Mouse (Mus musculus) retina, postnatal 1 day (tissue): ENCODE measurements around the gene Stk32b.

Experiments
- DNase-seq: peaks from one replicate; pipeline ENCODE4 v3.0.0-alpha.2; 2012

Gene Stk32b

DNA sequence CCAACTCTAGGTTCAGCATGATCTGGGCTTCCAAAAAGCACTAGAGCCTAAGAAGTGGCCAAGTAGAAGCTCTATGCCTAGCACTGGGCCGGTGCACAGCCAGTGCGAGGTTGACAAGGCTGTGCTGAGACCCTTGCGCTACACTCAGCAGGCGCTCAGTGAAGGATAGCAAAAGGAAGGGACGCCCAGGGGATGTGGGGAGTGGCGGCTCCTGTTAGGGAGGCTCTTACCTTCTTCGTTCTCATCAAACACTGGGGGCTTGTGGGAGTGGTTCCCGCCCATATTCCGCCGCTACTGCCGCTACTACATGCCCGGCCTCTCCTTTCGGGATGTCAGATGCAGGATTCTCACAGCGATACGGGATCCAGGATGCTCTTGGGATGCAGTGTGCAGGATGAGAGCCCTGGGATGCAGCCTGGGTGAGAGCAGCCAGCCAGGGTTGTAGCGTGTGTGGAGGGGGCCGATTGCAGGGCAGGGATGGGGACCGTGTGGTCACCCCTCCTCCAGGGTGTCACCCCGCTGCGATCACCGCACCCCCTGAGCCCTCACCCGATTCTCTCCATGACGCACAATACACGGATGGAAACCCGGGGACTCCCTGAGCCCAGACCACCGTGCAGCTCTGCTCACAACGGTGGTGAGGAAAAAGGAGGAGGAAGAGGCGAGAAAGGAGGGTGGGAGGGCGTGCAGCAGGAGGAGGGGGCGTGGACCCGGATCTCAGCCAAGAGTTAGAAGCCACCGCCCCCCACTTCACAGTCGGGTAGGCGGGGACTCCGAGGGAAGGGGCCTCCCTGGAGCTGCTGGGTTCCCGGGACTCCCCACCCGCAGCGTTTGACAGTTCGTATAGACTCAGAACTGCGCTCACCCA is at the start of gene Stk32b:
Gene Stk32b, minus strand, starts transcription at position 667 of the 868 bp plus-strand sequence.
- DNase-seq: peak; percentile 80

DNA sequence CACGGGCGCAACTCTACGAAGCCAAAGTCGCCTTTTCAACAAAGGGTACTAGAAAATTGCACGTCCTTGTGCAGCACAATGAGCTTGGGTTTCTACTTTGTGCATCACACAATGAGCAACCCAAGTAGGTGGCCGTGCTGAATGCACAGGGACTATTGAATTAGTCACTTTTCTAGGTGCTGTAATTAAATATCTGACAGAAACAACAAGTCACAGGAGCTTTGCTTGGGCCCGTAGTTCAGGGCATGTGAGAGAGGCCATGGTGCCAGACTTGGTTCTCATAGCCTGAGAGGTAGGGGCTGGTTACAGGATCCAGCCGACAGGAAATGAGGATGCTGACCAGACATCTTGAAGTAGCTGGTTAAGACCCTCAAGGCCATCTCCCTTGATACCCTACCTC is 48.9 kb upstream of the Stk32b start:
- no peak for DNase-seq

DNA sequence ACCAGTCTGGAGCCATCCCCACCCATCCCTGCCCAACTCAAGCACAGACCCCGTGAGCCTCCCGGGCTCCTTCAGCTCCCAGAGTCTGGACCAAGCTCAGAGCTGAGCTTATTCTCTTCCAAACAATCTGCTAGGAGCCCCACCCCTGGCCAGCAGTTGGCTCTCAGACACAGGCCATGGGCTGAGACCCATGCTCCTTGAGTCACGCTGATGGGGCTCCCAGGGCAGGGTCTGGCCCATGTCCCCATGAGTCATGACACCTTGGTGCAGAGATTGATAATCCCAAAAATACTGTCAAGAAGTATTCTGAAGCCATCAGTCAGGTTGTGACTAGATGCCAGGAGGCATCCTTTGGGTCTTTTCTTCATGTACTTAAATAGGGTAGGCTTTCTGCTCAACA is 45.1 kb upstream of the Stk32b start:
- DNase-seq: no peak

DNA sequence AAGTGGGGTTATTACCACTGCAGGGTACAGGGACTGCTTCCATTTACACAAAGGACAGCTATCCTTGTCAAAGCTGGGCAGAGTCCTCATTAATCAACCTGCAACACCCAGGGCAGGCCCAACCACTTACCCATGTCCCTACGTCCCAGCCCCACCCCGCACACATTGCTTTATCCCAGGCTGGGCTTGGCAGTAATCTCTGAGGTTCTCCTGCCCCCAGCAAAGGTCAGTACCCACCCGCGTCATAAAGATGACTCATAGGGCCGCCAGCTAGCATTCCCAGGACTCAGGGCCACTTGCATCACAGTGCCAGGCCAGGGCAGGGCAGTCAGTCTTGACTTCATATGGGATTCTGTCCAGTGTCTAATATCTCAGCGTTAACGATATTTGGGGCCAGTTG is 36.4 kb upstream of the Stk32b start:
- DNase-seq: no peak

DNA sequence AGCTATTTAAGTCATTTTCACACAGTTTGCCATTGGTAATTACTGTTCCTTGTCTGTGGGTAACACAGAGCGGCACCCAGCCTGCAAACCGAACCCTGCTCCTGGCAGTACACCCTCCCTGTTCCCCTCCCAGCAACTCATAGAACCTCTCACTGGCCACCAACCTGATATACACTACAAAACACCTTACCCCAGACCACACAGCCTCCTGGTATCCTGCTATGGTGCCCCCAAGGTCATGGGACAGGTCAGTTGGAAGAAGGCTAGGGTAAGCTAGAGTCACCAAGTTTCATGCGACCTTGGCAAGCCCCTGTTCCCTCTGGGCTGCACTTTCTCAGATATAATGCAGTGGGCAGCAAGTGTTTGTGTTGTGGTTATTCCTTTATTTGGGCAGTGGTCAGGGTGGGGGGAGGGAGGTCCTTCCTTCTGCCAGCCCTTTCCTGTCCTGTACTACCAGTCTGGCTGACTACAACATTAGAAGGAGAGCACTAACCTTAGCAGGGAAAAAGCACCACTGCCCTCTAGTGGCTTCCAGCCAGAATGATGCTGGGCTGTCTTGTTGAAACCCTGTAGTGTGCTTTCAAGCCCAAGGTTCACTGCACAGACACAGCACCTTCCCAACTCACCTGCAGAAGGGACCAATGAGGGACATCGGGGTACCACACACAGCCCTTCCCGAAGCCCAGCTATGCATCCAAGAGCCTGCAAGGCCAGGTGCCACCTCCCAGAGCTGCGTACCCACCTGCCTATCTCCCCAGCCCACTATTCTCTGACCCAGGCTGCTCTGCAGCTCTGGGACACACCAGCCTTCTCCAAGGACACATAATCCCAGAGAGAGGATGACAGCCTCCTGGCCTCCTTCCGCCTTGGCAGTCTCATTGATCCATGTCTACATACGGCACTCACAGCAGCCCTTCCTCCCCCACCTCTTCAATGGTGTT is 35.3 kb upstream of the Stk32b start:
- DNase-seq: peak; percentile 80

DNA sequence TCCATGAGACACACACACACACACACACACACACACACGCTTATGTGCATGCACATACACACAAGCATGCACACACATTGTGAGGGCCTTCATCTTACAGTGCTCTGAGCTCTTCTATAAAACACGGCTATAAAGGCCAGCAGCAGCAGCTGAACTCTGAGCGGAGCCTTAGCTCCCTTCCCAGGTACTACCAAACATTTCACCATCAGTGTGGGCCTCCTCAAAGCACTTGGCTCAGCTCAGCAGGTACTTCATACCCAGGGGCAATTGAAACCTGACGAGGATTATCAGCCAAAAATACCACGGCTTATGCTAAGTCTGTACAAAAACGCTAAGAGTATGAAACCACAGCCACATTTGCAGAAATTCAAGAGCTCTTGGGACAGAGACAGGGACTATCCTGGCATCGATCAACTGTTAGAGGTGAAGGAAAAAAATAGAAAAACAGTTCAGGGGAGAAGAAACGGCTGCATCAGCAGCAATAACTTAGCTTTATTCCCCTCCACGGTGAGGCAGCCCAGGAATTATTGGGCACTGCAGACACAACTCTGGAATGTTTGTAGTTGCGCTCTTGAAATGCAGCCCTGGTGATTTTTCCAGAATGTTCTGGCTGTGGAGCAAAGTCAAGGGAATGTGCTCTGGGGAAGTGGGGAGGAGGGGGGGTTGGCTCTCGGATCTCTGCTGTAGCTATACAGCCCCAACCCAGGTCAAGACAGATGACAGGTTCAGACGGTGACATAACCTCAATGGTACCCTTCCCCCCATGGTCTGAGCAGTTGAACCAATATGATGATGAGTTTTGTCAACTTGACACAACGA is 27.1 kb upstream of the Stk32b start:
- no peak for DNase-seq

DNA sequence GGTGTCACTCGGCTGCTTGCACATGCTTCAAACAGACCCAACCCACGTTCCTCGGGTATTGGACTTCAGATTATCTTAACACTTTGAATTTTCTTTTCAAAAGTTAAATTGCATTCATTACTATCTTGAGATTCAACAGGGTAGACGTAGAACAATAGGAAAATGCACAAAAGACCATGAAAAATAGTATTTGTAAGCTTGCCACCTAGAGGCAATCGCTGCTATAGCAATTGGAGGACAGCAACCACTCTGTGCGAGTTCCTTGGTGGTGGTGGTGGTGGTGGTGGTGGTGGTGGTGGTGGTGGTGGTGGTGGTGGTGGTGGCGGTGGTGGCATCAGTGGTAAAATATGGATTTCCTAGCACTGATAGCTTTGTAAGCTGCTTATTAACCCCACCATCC is 19.2 kb upstream of the Stk32b start:
- DNase-seq: no peak

DNA sequence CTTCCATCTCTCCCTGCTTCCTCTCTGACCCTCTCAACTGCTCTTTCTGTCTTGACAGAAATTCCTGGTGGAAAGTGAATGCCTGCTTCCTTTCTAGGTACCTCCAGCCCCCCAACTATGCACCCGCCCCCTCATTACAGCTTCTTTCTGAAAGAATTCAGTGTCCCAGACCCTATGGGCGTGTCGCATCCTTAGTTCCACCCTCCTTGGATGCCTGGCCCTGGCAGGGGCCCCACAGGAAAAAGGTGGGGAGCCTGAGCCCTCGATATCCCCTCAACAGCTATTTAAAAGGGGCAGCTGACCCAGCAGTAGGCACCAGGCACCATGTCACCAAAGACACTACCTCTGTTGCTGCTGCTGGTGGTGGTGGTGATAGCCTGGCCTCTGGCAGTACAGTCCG is 18.3 kb upstream of the Stk32b start, which contains the start of gene Cytl1:
Gene Cytl1, plus strand, starts transcription at position 296 of the 400 bp plus-strand sequence.
- DNase-seq: no peak

DNA sequence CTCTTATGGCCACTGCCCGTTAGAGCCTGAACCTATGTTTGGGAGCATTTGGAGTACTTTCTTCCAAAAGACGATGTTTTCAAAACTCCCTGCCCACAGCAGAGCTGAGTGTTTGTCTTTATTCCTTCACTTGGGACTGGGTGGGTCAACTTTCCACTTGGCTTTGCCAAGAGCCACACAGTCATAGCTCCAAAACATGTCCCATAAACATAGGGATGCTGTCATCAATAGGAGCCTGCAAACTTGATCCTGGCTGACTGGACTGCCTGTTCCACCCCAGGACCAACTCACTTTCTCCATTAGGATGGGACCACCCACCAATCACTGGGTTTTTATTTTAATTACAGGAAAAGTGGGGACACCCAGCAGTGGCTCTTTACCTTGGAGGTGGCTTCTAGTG is 13.8 kb upstream of the Stk32b start:
- DNase-seq: no peak

DNA sequence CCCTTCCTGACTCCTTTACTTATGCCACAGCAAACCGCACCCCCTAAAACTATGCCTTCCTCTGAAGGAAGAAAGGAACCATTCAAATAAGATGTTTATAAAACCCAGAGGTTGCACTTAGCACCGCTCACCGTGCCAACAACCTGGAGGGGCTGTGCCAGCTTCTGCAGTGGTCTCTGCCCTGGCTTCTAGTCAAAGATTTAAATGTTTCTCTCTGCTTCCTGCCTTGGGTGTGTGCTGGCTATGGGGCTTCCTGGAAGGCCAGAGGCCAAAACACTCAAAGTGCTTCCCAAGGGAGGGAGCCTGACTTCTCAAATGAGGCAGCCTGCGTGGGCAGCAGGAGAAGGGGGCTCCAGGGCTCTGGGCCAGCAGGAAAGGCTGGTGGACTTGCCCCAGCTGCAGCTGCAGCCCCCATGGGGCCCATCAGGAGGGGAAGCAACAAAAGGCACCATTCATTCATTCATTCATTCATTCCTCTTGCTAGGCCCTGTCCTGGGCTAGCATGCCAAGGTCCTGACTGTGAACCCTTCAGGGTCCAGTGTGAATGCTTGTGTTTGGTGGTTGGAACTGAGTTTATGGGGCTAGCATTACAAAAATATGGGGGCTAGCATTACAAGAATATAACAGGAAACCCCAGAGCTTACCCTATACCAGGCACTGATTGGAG is 8.4 kb upstream of the Stk32b start:
- no peak for DNase-seq

DNA sequence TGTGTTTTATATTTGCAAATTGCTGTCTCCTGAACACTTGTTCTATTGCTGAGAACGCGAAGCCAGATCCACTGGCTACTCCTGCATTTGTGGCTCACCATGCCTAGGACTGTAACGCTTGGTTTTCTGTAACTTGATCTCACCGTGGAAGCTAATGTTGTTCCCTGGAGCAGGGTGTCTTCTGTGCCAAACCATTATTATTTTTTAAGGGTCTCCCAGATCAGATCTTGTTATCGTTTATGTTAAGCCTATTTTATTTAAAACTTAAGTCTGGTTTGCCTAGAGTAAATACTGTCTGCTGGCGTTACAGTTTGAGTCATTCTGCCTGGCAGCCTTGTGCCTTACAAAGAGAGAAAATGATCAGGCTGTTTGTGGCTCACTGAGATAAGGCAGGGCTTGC is 3.7 kb upstream of the Stk32b start:
- no peak for DNase-seq

DNA sequence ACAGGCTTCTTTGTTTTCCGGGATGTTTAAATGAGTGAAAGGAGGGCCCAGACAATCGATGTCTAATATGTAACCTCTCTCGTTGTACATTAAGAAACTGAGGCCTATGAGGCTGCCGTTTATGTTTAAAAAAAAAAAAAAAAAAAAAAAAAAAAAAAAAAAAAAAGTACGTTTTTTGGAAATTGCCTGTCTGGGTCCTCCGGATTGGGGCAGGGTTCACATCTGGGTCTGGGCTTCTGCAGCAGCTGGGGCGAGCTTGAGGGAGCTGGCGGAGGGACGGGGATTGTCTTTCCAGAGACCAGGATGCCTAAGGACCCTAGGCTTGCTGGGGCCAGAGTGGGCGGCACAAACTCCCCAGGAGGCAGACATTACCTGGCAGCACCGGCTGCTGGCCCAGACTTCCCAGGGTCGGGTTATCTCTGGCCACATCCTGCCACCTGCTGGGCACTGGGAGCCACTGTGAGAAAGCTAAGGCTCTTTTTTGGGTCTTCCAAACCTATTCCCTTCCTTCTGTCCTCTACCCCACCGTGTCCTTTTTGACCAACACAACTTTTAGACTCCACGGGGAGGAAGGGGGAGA is 503 bp upstream of the Stk32b start:
- peak; percentile 67 for DNase-seq

DNA sequence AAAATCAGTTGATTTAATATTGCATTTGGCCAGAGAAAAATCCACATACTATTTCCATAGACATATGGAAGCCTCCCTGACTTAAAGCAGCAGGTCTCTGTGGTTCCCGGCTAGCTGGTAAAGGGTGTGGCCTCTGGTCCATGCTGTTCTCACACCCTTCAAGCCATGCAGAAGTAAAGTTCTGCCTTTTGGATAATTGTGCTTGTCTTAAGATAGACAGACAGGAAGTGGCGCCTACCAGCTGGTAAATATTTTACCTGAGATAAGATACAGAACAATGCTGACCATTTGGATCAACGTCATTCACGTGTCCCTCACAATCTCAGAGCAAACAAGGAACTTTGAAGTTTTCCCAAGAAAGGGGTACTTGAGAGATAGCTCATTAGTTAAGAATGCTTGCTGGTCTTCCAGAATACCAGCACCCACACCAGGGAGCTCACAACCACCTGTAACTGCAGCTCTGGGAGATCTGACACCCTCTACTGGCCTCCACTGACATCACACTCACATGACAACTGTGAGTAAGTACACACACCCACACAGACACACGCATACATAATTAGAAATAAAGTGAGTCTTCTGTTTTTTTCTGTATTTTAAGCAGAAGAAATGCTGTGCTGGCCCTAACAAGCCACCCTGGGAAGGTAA is 7.6 kb downstream of the Stk32b start:
- no peak for DNase-seq

DNA sequence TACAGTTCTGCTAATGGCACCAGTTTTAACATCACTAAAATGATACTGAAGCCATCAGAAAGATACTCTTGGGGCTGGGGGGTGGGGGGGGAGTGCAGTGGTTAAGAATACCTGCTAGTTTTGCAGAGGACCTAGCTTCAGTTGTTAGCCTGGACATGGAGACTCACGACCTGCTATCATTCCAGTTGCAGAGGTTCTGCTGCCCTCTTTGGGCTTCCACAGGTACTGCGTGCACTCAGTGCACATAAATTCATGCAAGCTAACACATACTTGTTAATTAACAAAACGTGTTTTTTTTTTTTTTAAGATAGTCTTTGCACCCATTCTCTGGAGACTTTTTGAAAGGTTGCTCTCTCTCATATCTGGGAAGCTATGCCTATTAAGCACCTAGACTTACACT is 8.8 kb downstream of the Stk32b start:
- no peak for DNase-seq

DNA sequence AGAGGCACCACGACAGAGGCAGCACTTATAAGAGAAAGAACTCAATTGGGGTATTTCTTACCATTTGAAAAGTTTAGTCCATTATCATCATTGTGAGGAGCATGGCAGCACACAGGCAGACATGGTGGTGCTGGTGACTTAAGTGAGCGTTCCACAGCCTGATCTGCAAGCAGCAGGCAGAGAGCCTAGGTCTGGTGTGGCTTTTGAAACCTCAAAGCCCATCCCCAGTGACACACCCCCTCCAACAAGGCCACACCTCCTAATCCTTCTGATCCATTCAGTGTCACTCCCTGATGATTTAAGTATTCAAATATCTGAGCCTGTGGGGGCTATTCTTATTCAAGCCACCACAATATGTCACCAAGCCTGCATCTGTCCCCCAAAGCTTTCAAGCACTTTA is 12.0 kb downstream of the Stk32b start:
- DNase-seq: no peak

DNA sequence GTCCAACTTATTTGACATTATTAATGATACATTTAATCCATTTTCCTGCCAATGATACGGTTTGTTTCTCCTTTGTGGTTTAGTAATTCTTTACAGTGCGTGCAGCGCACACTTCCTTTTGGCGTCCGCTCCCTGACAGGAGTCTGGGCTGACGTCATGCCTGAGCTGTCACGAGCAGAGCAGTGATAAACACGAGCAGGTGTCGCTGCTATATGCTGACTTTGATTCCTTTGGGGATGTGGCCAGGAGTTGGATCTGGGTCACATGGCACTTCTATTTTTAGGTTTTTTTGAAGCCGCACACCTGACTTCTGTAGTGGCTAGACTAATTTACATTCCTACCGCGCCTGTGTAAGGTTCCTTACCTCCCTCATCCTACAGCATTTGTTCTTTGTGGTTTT is 17.2 kb downstream of the Stk32b start:
- DNase-seq: peak; percentile 21

DNA sequence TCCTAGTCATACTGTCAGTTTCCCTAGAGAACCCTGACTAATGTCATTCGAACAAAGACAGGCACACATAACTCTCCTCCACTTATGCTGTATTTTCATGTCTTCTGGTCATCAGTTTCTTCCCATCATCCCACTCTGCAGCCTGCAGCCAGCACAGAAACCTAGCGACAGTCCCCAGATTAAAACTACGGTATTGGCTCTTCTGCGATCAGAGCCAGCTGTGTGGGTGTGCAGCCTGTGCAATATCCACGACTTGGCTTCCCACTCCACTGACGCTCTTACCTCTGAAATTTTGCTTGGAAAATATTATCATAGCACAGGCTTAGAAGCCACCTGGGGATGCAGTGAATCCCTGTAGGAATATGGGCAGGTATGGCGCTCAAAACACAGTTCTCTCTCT is 19.7 kb downstream of the Stk32b start:
- no peak for DNase-seq

DNA sequence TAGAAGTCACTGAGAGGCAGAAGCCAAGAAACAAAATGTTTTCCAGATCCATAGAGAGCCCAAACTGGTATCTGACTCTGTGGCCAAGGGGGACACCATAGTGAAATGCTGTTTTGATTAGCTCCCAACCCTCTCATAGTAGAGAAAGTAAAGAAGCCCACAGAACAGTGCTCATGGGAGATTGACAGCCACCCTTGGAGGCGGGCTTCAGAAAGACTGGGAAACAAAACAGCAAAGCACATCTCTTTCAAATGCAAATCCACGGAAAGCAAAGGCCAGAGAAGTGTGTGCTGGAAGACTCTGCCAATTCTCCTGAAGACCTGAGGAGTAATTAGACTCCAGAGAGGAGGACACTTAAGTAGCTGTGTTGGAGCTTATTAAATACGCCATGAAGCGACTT is 21.2 kb downstream of the Stk32b start:
- no peak for DNase-seq

DNA sequence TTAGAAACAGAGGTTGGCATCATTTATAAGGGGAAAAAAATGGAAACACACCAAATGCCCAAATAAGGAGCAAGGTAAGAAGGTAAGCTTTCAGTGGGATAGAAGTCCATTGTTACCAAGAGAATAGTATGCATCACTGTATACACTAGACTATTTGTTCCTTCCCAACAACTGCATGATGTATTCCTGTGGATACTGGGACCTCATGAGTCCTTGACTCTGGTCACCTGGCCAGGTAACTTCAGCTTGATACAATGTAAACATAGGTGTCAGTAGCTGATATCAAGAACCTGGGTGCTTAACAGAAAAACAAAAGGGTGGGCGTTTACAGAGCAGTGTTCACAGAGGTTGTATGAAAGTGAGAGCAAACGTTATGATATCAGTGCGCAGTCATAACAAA is 24.2 kb downstream of the Stk32b start:
- DNase-seq: no peak

DNA sequence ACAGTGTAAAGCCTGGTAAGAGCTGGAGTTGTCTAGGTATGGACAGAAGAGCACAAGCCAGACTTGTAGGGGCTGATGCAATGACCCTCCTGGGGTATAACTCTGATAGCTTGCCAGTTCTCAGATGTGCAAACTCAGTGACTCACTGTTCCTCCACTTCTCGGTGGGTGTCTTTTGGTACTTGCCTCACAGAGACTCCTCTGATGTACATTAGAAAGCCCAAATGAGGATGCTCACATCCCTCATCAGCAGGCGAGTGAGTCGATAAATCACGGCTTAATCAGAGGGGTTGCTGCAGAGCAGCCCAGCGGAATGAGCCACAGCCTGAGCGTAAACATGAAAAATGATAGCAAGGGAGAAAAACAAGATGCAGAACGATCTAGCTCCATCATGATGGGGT is 46.2 kb downstream of the Stk32b start:
- DNase-seq: no peak

DNA sequence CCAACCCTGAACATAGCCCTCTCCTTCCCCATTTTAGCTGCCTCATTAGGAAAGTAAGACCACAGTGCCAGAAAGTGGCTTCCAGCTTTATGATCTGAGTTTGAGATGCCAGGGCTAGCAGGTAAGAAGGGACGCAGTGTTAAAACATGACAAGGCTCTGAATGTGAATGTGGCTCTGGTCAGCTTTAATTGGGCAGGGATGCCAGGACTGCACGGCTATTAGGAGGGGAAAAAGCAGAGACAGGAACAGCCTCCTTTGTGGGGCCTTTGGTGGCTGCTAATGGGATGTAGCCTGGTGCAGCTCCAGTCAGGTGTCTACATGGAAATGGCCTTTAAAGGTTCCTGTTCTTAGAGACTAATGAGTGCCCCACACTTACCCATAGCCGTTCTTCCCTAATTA is 52.0 kb downstream of the Stk32b start:
- no peak for DNase-seq

DNA sequence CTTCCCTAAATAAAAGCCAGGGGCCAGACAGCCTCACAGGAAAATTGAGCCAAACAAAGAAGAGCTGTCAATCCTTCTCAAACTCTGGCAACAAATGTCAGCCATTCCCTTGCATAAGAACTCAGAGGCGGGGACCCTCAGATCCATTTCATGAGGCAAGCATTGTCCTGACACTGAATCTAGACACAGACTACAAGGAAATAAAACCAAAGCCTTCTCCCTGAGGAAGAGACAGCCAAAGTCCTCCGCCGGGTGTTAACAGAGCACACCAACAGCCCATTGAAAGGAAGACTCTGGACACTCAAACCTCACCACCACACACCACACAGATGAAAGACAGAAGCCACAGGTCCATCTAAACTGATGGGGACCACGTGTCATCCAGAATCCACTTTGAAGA is 57.8 kb downstream of the Stk32b start:
- DNase-seq: no peak
